11 mouse cellular contexts compared by ENCODE assay signal in genomic region chr6:13286542-13287273, GRCm38 (mm10).
DNase-seq lines count a peak whose midpoint lies in the region; ATAC-seq and TF ChIP-seq lines count a peak whose summit lies in the region.
"Had no signal": no experiment of that assay in that cellular context is flagged by ENCODE, and none has a peak within 500 bp of the region (broad histone marks: within the 10 kb centered on the region; RNA-seq: fewer than 3 reads in every experiment).

No protein-coding gene starts in this region.

- H3K36me3 ChIP-seq in hindbrain, embryonic 15.5 days: no peaks in the 10 kb centered on the region
- H3K36me3 ChIP-seq in neural tube, embryonic 15.5 days: no peaks in the 10 kb centered on the region
- H3K36me3 ChIP-seq in kidney, embryonic 16.5 days (ENCODE audit: insufficient read depth, low read length): no peaks in the 10 kb centered on the region
- H3K36me3 ChIP-seq: liver, embryonic 13.5 days had no signal

- H3K27ac ChIP-seq in layer of hippocampus, adult 2 months: no peak overlapping the region
- H3K27ac ChIP-seq in hindbrain, embryonic 15.5 days (replicated peaks): no peak overlapping the region
- H3K27ac ChIP-seq in neural tube, embryonic 15.5 days (replicated peaks): no peak overlapping the region
- no peak overlapping the region for H3K27ac ChIP-seq in kidney, embryonic 16.5 days (ENCODE audit: low read length)
- H3K27ac ChIP-seq: liver, embryonic 13.5 days had no signal

- ATAC-seq in hindbrain, embryonic 15.5 days (ENCODE audit: low FRiP score, low read depth): peak; percentile 80
- peak; percentile 43; the same call in 1 of the 2 replicates for ATAC-seq in neural tube, embryonic 15.5 days (ENCODE audit: low FRiP score)
- no peak for ATAC-seq in kidney, embryonic 16.5 days (ENCODE audit: low FRiP score, low TSS enrichment)

- H3K4me1 ChIP-seq in hindbrain, embryonic 15.5 days (replicated peaks): no peaks in the 10 kb centered on the region; the same call in 1 of the 2 replicates
- no peaks in the 10 kb centered on the region for H3K4me1 ChIP-seq in neural tube, embryonic 15.5 days
- H3K4me1 ChIP-seq in kidney, embryonic 16.5 days (ENCODE audit: insufficient read depth, low read length): no peaks in the 10 kb centered on the region
- H3K4me1 ChIP-seq: liver, embryonic 13.5 days had no signal

- no peak overlapping the region for H3K9ac ChIP-seq in hindbrain, embryonic 15.5 days
- H3K9ac ChIP-seq in neural tube, embryonic 15.5 days (replicated peaks): no peak overlapping the region
- no peak overlapping the region for H3K9ac ChIP-seq in kidney, embryonic 16.5 days (replicated peaks; ENCODE audit: low read length)
- H3K9ac ChIP-seq: liver, embryonic 13.5 days had no signal

- no peak for DNase-seq in layer of hippocampus, adult 2 months (ENCODE audit: low spot score in 2 of 2)
- DNase-seq in layer of hippocampus, adult 9-11 months: no peak
- peak; percentile 53 for DNase-seq in brain, embryonic 14.5 days (ENCODE audit: low read depth)
- DNase-seq in adrenal gland, postnatal 4 days (ENCODE audit: low spot score in 2 of 2): no peak
- DNase-seq in thymus, adult 18-20 months: no peak
- DNase-seq: cerebellum, postnatal 36 days; heart, postnatal 10 days; liver, embryonic 13.5 days had no signal

- no peaks in the 10 kb centered on the region for H3K9me3 ChIP-seq in hindbrain, embryonic 15.5 days
- no peaks in the 10 kb centered on the region for H3K9me3 ChIP-seq in neural tube, embryonic 15.5 days (replicated peaks)
- no peaks in the 10 kb centered on the region for H3K9me3 ChIP-seq in kidney, embryonic 16.5 days (ENCODE audit: low read length)
- H3K9me3 ChIP-seq: liver, embryonic 13.5 days had no signal

- no peak overlapping the region for H3K4me2 ChIP-seq in hindbrain, embryonic 15.5 days
- H3K4me2 ChIP-seq in neural tube, embryonic 15.5 days: no peak overlapping the region
- H3K4me2 ChIP-seq in kidney, embryonic 16.5 days (replicated peaks; ENCODE audit: low read depth, low read length): no peak overlapping the region
- H3K4me2 ChIP-seq: liver, embryonic 13.5 days had no signal

- no peaks in the 10 kb centered on the region for H3K27me3 ChIP-seq in hindbrain, embryonic 15.5 days
- H3K27me3 ChIP-seq in neural tube, embryonic 15.5 days (replicated peaks): no peaks in the 10 kb centered on the region
- H3K27me3 ChIP-seq in kidney, embryonic 16.5 days (ENCODE audit: insufficient read depth, low read length): no peaks in the 10 kb centered on the region
- H3K27me3 ChIP-seq: liver, embryonic 13.5 days had no signal

- TF ChIP-seq POLR2A in brain, embryonic 14.5 days (IDR thresholded peaks at IDR 0.05; ENCODE audit: borderline replicate concordance, extremely low read depth, insufficient read depth, insufficient read length, poor library complexity, severe bottlenecking): no peak

- peak; percentile 78 for TF ChIP-seq CTCF in layer of hippocampus, adult 2 months (conservative IDR thresholded peaks at IDR 0.05)
- no peak for TF ChIP-seq CTCF in brain, embryonic 14.5 days (IDR thresholded peaks at IDR 0.05; ENCODE audit: borderline replicate concordance, extremely low read depth, insufficient read depth, insufficient read length)

- H3K4me3 ChIP-seq in layer of hippocampus, adult 2 months: no peak overlapping the region
- H3K4me3 ChIP-seq in hindbrain, embryonic 15.5 days: no peak overlapping the region
- no peak overlapping the region for H3K4me3 ChIP-seq in neural tube, embryonic 15.5 days (replicated peaks)
- no peak overlapping the region for H3K4me3 ChIP-seq in kidney, embryonic 16.5 days (ENCODE audit: low read length)
- H3K4me3 ChIP-seq: liver, embryonic 13.5 days had no signal

- 61% methylated on average over 6 of the region's 6 CpGs for WGBS in hindbrain, embryonic 15.5 days
- 66% methylated on average over 6 of the region's 6 CpGs for WGBS in neural tube, embryonic 15.5 days
- WGBS in kidney, embryonic 16.5 days: 54% methylated on average over 6 of the region's 6 CpGs
